Mouse (Mus musculus) CD4-positive helper T cell, adult 2 months (primary cell): ENCODE measurements around the gene Rras.

Experiments
- DNase-seq: peaks from one replicate; pipeline ENCODE4 v3.0.0-alpha.2; 2012; ENCODE audit warnings: low read depth, missing footprints, low spot score

The Rras gene

DNA sequence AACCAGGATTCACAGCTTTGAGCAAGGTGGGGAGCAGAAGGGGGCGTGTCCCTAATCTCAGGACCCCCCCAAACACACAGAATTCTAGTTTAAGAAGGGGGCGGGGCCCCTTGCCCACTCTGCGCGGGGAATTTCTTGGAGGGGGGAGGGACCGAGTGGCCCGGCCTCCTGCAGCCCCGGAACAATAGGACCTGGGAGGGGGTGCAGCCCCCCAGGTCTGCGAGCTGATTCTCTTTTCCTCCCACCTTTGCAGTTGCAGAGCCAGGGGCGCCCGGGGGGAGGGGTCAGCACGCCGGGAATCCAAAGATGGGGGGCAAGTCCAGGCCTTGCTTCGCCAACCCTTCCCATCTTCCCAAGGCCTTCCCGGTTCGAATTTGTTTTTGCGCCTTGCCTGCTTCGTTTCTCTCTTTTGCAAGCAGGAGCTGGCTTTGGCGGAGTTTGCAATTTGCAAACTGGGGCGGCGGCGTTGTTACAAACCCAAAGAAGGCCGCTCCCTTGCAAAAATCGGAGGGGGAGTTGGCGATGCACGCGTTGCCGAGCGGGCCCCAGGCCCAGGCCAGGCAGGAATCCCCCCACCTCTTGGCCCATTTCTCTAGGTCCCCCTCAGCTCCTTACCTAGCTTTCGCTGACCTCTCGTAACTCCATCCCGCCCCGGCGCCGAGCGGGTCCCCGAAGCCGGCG, 34.6 kb downstream of the Rras start:
- DNase-seq, result peak; percentile 52

DNA sequence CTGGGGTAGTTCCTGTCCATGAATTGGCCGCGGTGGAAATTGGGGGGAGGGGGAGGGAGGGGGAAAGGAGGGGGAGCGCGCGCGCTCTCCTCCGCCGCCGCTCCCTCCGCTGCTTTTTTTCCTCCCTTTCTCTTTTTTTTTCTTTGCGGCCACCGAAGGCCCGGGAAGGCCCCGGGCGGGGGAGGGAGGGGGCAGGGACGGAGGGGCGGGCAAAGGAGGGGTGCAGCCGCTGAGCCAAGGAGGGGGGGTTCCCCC, 35.0 kb downstream of the Rras start, which contains the start of gene Prr12:
TSS of gene Prr12 (minus strand) at position 20 of the 255 bp plus-strand sequence.
- no peak for DNase-seq

DNA sequence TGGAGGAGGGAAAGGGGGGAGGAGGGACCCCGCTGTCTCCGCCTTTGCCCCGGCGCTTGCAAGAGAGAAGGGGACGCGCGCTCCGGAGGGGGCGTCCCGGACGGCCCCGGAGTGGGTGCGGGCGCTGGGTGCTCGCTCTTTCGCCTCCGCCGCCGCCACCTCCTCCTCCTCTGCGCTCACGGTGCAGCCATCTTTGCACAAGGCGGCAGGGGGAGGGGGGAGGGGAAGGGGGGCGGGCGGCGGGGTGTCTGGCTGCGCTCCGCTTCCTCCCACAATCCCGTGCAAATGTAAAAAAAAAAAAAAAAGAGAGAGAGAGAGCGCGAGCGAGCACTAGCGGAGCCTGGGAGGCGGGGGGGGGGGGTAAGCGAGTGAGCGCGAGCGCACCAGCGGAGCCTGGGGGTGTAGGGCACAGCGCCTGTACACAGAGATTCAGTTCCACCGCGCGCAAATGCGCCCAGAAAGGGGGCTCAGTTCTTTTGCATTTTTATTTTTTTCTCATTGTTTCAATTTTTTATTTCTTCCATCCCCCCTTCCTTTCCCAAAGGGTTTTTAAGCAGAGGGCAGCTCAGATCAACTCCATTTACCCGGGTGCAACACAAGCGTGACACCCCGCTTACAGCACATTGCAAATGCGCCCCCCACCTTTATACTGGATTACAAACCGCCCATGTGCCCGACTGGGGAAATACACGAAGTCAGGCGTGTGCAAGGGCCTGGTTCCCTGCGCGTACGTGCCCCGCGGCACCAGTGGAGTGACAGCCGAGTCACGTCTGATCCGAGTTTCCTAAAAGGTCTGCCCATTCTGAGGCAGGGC, 35.6 kb downstream of the Rras start:
- peak; percentile 92 for DNase-seq

DNA sequence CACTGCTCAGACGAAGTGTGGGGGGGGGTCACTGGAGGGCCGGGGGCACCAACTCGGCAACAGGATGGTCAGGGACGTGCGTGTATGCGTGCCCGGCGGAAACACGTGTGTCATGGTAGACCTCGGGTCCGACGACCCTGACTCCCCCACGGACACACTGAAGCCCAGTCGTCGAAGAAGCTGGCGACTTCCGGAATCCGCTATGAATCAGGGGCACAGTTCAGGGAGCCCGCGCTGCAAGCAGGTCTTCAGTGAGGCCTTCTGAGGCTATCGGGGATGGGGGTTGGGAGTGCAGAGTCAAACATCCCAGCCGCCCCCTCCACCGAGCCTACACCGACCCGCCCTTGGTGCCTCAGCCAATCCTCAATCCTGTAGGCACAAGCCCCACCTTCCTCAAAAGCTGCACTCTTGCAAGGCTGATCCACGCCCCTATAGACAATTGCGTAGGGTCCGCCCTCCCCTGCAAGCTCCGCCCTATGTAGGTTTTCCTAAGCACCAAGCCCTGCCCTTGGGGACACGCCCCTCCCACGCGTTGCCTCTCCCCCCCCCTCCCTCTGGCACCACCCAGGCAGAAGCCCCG, 36.3 kb downstream of the Rras start:
- DNase-seq, result peak; percentile 98

DNA sequence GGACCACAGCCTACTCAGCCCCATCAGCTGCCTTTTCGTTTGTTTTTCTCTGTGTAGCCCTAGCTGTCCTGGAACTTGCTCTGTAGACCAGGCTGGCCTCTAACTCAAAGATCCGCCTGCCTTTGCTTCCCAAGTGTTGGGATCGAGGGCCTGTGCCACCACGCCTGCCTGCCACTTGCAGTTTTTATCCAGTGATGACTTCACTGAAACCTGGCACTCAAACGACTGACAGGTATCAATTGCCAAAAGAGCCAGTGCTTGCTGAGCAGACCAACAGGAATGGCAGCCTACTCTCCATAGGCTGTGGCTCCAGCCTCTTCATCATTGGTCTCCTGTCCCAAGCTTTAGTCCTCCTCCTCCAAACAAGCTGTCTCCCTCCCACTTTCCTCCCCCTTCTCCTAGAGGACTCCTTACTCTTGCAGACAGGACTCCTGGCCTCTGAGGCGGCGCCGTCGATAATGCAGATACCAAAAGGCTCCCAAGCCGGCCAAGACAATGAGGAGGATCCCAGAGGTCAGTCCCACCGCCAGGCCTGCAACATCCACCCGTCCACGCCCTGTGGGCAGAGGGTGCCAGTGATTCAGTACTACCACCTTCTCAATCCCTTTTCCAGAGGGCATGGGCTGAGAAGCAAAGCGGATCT, 38.7 kb downstream of the Rras start:
- DNase-seq, result no peak

DNA sequence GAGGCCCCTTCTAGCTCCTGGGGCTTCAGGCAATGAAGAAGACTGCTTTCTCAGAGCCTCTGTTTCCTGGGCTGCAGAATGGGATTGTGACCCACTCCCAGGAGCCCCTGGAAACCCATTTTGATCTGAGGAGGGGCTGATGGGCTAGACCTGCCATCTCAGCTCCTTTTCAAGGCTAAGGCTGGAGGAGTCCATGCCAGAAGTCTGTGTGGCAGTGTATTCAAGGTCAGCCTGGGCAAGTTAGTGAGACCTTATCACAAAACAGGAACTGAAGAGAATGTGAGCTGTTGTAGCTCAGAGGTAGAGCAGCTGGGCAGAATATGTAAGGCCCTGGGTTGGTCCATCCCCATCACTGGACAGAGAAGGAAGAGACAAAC, 39.2 kb downstream of the Rras start:
- no peak for DNase-seq

DNA sequence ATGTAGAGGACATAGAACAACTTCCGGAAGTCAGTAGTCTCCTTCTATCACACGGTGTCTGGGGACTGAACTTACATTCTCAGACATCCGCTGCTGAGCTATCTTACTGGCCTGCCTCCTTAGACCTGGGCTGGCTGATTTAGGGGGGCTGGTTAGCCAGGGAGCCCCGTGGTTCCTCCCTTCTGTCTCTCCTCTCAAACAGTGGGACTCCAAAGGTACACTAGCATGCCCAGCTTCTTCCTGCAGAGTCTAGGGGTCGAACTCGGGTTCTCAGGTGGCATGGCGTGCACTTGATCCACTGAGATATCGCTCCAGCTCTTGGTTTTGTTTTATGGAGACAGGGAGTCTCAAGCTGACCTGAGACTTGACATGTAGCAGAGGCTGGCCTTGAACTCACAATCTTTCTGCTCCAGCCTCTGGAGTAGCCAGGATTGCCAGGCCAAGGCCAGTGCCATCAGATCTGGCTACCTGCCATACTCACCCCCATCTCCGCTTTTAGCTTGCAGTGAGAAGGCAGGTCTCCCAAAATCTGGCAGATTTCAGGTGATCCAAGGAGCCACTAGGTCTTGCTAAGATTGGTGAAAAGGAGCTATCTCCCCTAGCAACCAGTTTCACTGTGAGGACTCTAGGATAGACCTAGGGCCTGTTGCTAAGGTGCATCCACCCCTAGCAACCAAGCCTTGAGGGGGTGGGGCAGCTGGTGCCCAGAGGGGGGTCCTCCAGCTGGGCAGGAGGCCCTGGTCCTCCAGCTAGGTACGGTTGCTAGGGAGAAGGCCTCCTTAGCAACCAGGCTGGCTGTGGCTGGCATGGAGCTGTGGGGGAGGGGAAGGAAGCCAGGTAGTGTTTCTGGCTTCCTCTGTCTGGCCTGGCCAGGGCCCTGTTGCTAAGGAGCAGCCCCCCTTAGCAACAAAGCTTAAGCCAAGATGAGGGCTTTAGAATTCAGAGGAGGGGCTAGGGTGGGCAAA, 41.1 kb downstream of the Rras start:
- DNase-seq, result no peak

DNA sequence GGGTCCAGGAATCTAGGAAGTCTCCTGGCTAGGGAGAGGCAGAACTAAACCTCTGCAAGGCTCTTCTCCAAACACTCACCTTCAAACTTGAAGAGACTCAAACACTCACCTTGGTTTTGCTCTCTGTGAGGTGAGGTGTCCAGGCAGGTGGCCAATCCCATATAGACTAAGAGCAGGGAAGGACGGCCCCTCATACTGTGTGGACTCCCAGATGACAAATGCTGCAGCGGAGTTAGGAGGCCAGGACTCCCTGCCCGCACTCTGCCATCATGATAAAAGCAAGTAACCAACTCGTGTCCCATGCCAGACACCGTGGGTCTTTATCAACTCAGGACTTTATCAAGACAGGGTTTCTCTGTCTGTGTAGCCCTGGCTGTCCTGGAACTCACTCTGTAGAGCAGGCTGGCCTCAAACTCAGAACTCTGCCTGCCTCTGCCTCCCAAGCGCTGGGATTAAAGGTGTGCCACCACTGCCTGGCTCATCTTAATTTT, 42.9 kb downstream of the Rras start:
- DNase-seq, result no peak

DNA sequence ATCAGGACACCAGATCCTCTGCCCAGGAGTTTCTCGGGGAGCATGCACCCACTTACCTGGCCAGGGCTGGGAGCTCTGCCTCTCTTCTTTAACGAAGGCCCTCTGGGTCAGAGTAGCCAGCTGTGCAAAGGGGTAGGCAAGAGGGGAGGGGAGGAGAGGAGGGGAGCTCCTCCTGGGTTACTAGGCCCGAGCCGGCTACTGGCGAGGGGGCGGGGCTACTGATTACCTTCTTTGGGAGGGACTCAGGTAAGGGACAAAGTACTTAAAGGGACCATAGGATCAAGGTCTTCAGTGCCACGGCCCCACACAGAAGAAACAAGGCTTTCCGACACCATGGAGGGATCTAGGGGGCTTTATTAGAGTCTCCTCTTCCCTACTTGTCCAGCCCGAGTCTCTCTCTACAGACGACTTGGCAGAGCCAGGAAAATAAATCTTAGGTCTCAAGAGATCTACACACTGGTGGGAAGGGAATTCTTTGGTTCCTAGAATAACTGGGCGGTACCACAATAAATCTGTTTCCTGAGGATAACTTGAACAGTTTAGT, 43.8 kb downstream of the Rras start:
- DNase-seq, result no peak

DNA sequence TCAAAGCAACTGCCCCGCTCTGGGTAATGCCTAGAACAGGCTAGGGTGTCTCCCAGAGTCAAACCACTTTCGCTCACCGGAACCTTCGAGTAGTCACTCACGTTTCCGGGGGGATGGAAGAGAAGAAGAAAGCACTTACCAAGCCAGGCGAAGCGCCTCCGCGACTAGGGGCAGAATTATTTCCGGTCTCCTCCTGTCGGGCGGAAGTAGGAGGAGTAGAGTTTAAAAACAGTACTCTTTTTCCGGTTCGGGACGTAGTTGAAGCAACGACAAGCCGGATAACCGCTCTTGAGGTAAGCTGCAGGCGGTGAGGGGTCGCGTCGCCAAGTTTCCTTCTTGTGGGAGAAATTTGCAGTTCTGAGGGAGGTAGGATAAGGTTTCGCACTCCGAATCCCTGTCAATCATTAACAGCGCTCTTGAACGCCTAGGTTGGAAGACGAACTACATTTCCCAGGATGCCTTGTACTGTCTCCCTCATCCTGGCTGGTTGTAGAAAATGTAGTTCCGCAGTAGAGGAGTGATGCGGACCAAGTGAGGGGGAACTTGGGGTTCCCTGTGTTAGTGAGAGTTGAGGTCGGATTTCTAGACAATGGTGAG, 44.6 kb downstream of the Rras start, which contains the start of the genes Nosip and Prrg2:
TSS of gene Nosip (plus strand) at position 191 of the 597 bp plus-strand sequence.
TSS of gene Prrg2 (minus strand) at position 439 of the 597 bp plus-strand sequence.
- DNase-seq, result peak; percentile 98

DNA sequence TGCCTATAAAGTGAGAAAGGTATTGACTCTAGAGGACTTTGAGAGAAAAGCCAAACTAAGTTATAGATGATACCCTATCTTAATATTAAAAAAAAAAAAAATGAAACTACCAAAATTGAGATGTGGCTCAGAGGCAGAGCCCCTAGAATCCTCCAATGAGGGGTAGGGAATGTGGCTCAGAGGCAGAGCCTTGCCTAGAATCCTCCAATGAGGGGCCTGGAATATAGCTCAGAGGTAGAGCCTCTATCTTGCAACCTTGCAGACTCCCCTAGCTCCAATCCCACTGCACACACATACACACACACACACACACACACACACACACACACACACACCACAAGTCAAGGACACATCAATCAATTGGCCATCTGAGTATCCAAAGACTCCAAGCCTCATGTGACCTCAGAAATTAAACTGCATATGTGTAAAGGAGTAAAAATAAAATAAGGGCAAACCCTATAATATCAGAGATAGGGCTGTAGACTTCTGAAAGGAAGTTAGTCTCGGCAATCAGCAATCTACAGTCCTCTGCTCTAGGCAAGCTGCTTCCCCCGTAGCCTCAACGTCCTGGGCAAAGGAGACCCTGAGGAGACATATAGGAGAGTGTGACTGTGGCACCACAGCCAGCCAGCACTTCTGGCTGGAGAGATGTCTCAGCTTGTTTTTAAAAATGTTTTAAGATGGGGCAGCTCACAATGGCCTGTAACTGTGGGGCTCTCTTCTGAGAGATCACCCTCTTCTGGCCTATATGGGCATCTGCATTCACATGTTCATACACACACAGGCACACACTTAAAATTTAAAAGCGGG, 49.6 kb downstream of the Rras start:
- no peak for DNase-seq

DNA sequence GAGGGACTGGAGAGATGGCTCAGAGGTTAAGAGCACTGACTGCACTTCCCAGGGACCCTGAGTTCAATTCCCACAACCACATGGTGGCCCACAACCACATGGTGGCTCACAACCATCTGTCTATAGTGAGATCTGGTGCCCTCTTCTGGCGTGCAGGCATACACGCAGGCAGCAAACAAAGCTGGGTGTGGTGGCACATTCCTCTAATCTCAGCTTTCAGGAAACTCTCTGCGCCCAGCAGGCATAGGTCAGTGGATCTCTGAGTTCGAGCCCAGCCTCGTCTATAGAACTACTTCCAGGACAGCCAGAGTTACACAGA, 50.2 kb downstream of the Rras start:
- peak; percentile 72 for DNase-seq

DNA sequence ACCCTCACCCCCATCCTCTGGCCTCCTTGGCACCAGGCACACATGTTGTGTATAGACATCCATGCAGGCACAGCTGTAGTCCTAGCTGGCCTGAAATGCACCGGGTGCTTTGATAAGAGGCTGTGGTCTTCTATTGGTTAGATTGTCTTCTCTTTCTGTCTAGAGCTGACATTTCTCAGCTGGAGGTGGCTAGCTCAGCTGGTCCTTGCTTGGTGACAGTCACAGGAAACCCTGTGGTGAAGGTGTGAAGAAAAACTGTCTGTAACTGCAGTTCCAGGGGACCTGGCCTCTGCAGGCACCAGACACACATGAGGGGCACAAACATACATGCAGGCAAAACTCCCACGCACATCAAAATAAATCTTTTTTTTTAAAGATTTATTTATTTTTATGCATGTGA, 51.9 kb downstream of the Rras start:
- peak; percentile 70 for DNase-seq
